Mouse (Mus musculus): ENCODE measurements around the gene Mpp6. TPM values are rescaled to one million over a fixed set of nuclear protein-coding genes. Genes with fewer than 3 reads are reported as not detected.
A peak's percentile ranks its signal among the peaks of the same experiment; 100 is the strongest.

Mpp6 gene
- 70.1 TPM in 2 replicates for polyA plus RNA-seq (2014; fragmentation: Nextera tagmentation; extraction: Ambion mirVana)

DNA sequence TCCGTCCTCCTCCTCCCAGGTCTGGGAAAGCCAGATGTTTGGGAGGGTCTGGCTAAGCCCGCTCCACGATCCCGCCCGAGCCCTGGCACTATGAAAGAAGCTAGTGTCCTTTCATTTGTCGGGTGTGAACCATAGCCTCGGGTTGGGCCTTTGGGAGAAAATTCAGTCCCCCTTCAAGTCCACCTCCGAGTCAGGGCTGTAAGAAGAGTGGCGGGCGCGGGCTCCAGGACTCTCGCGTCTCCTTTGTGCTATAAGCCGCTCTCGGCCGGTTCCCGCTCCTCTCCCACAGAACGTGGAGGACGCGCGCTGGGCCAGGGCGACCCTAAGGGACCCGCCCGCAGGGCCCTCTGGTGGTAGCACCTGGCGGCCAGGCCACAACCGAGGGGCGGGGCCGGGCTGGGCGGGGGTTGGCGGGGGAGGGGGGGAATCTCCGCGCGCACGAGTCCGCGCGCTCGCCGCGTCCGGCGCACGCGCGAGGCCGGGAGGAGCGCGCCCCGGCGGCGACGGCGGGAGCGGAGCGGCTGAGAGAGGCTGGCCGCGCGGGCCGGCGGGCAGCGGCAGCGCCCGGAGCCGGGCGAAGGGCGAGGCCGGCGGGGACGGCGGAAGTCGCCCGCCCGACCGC lies at the start of gene Mpp6:
TSS of gene Mpp6 (plus strand) at position 485 of the 622 bp plus-strand sequence.
- Histone ChIP-seq H3K27me3 (ENCODE audit: control insufficient read depth, insufficient read depth, low read length) (no peaks in the 10 kb centered on the region), H3K9me3 (ENCODE audit: control insufficient read depth, low read length) (no peaks in the 10 kb centered on the region), H3K27ac (ENCODE audit: low read depth, low read length) (peak within 1 kb of the TSS; percentile 82), H3K4me2 (ENCODE audit: low read depth, low read length) (peak within 1 kb of the TSS; percentile 89), H3K4me1 (ENCODE audit: control insufficient read depth, insufficient read depth, low read length) (peaks cover 12% of the 10 kb centered on the region), H3K36me3 (ENCODE audit: control insufficient read depth, insufficient read depth, low read length) (no peaks in the 10 kb centered on the region), H3K4me3 (ENCODE audit: low read depth, low read length) (peak within 1 kb of the TSS; percentile 86), H3K9ac (replicated peaks; ENCODE audit: low read depth, low read length) (peak within 1 kb of the TSS; percentile 93)
- peak; percentile 94 for ATAC-seq (ENCODE audit: low read depth)
- WGBS = under 1% methylated on average over 27 of the region's 74 CpGs

DNA sequence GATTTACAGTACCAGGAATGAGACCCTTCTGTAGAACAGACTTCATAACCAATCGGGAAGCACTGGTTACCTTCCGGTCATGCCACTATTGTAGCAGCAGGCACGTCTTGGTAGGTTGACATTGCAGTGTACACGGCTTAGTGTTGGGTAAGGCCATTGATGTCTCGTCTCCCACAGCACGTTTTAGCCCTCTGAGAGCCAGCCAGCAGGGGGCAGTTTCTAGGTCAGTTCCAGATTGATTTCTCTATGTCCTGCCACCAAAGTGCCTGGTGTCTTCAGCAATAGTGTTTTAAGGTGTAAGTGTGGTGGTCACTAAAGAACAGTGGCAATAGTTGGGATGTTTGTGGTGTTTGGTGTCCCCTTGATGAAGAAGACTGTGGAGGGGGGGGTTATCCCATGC lies 43.9 kb upstream of the Mpp6 start:
- no peak overlapping the region for H3K27ac ChIP-seq (ENCODE audit: low read depth, low read length)
- no peak overlapping the region for H3K4me3 ChIP-seq (ENCODE audit: low read depth, low read length)
- H3K27me3 ChIP-seq (ENCODE audit: control insufficient read depth, insufficient read depth, low read length) = no peaks in the 10 kb centered on the region
- ATAC-seq (ENCODE audit: low read depth) = no peak
- no peaks in the 10 kb centered on the region for H3K9me3 ChIP-seq (ENCODE audit: control insufficient read depth, low read length)
- no peak overlapping the region for H3K9ac ChIP-seq (replicated peaks; ENCODE audit: low read depth, low read length)
- H3K4me2 ChIP-seq (ENCODE audit: low read depth, low read length) = no peak overlapping the region
- H3K36me3 ChIP-seq (ENCODE audit: control insufficient read depth, insufficient read depth, low read length) = no peaks in the 10 kb centered on the region
- WGBS = 91% methylated on average over 6 of the region's 6 CpGs
- no peaks in the 10 kb centered on the region for H3K4me1 ChIP-seq (ENCODE audit: control insufficient read depth, insufficient read depth, low read length)

DNA sequence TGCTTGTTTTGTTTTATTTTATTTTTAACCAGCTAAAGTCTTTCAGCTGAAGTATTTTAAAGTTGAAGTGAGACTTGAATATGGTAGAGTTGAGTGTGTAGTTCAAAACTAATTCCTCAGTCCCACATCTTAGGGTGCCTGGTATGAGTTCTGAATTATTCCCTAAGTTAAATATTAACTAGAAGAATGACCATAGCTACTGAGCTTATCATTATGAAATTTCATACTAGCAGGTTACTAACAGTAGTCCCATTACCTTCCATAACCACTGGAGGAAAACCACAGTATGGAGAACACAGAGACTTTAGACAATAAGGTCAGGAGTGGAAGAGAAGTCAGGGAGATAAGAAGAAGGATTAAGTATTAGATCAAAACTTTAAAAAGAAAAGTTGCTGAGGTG lies 41.6 kb upstream of the Mpp6 start:
- ATAC-seq (ENCODE audit: low read depth) = no peak
- Histone ChIP-seq H3K4me2 (ENCODE audit: low read depth, low read length) (no peak overlapping the region), H3K4me3 (ENCODE audit: low read depth, low read length) (no peak overlapping the region), H3K27ac (ENCODE audit: low read depth, low read length) (no peak overlapping the region), H3K27me3 (ENCODE audit: control insufficient read depth, insufficient read depth, low read length) (no peaks in the 10 kb centered on the region), H3K9me3 (ENCODE audit: control insufficient read depth, low read length) (no peaks in the 10 kb centered on the region), H3K4me1 (ENCODE audit: control insufficient read depth, insufficient read depth, low read length) (no peaks in the 10 kb centered on the region), H3K9ac (replicated peaks; ENCODE audit: low read depth, low read length) (no peak overlapping the region), H3K36me3 (ENCODE audit: control insufficient read depth, insufficient read depth, low read length) (no peaks in the 10 kb centered on the region)

DNA sequence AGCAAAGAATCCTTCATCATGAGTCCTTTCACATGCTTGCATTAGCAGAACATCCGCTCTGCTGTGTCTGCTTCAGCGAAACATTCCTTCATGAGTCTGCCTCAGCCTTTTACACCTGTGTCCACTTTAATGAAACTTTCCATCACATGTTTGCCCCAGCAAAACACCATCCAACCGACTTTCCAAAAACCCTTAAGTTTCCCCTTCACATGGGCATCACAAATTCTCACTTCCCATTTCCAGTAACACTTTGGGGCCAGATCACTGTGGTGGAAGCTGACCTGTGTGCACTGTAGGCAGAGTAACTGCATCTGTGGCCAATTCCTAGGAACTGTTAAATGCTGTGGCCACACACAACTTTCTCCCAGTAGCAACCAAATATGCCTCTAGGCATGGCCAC lies 34.8 kb upstream of the Mpp6 start:
- Histone ChIP-seq H3K27ac (ENCODE audit: low read depth, low read length) (no peak overlapping the region), H3K27me3 (ENCODE audit: control insufficient read depth, insufficient read depth, low read length) (no peaks in the 10 kb centered on the region), H3K4me3 (ENCODE audit: low read depth, low read length) (no peak overlapping the region), H3K9ac (replicated peaks; ENCODE audit: low read depth, low read length) (no peak overlapping the region), H3K9me3 (ENCODE audit: control insufficient read depth, low read length) (no peaks in the 10 kb centered on the region), H3K36me3 (ENCODE audit: control insufficient read depth, insufficient read depth, low read length) (no peaks in the 10 kb centered on the region), H3K4me2 (ENCODE audit: low read depth, low read length) (no peak overlapping the region), H3K4me1 (ENCODE audit: control insufficient read depth, insufficient read depth, low read length) (no peaks in the 10 kb centered on the region)
- WGBS = 94% methylated on average over 3 of the region's 3 CpGs
- no peak for ATAC-seq (ENCODE audit: low read depth)

DNA sequence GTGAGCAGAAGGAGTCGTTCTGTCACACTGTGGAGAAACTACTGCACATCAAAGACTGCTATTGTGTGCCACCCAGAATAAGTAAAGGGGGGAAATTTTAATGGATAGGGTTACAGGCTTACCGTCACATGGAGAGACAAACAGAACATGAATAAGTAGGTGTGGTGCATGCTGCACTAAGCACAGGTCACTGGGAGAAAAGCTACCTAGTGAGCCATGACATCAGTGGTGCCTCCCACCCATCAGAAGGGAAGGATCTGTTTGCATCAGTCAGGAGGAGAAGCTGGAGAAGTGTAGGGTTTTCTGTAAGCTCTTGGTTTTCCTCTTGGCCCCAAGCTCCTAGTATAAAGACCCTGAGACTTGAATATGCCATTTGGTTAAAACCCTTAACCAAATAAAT lies 33.6 kb upstream of the Mpp6 start:
- Histone ChIP-seq H3K4me3 (ENCODE audit: low read depth, low read length) (no peak overlapping the region), H3K4me2 (ENCODE audit: low read depth, low read length) (no peak overlapping the region), H3K36me3 (ENCODE audit: control insufficient read depth, insufficient read depth, low read length) (no peaks in the 10 kb centered on the region), H3K4me1 (ENCODE audit: control insufficient read depth, insufficient read depth, low read length) (no peaks in the 10 kb centered on the region), H3K27me3 (ENCODE audit: control insufficient read depth, insufficient read depth, low read length) (no peaks in the 10 kb centered on the region), H3K27ac (ENCODE audit: low read depth, low read length) (no peak overlapping the region), H3K9ac (replicated peaks; ENCODE audit: low read depth, low read length) (no peak overlapping the region), H3K9me3 (ENCODE audit: control insufficient read depth, low read length) (no peaks in the 10 kb centered on the region)
- 70% methylated on average over 2 of the region's 2 CpGs for WGBS
- ATAC-seq (ENCODE audit: low read depth) = no peak

DNA sequence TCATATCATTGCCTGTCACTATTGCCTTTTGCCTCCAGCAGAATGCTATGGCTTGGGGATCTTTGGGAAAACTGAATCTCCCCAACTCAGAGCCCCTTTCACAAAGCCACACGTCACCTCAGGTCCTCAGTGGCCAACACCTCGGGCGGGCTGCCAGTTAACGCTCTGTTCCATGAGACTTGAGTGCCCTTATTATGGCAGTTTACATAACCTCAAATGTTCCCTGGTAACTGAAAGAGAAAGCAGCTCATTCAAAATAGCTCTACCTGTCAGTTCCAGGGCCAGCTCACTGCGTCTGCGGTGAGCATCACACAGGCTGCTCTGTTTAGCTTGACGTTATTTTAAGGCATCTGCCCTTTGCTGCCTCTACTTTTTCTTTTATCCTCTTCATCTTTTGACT lies 29.6 kb upstream of the Mpp6 start:
- no peak for ATAC-seq (ENCODE audit: low read depth)
- H3K9me3 ChIP-seq (ENCODE audit: control insufficient read depth, low read length) = no peaks in the 10 kb centered on the region
- H3K4me1 ChIP-seq (ENCODE audit: control insufficient read depth, insufficient read depth, low read length) = no peaks in the 10 kb centered on the region
- no peak overlapping the region for H3K9ac ChIP-seq (replicated peaks; ENCODE audit: low read depth, low read length)
- H3K27me3 ChIP-seq (ENCODE audit: control insufficient read depth, insufficient read depth, low read length) = no peaks in the 10 kb centered on the region
- H3K4me2 ChIP-seq (ENCODE audit: low read depth, low read length) = no peak overlapping the region
- H3K36me3 ChIP-seq (ENCODE audit: control insufficient read depth, insufficient read depth, low read length) = no peaks in the 10 kb centered on the region
- H3K27ac ChIP-seq (ENCODE audit: low read depth, low read length) = no peak overlapping the region
- no peak overlapping the region for H3K4me3 ChIP-seq (ENCODE audit: low read depth, low read length)
- 80% methylated on average over 7 of the region's 7 CpGs for WGBS

DNA sequence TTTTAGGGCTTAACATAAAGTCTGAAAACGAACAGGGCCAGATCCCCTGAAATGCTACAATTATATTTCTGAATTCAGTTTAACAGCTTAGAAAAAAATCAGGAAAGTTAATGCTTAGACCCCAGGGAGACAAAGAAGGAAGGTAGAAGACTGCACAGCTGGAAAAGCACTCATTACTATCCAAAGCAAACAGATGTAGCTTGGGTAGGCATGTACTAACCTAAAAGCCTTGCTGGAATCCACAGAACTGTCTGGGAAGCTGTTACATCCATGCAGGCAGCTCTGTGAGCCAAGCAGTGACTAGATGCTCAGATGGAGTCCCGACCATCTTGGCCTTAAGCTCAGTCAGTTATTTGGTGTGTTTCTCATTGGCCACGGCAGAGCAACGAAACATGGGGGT lies 24.8 kb upstream of the Mpp6 start:
- Histone ChIP-seq H3K27me3 (ENCODE audit: control insufficient read depth, insufficient read depth, low read length) (no peaks in the 10 kb centered on the region), H3K4me3 (ENCODE audit: low read depth, low read length) (no peak overlapping the region), H3K4me1 (ENCODE audit: control insufficient read depth, insufficient read depth, low read length) (no peaks in the 10 kb centered on the region), H3K9ac (replicated peaks; ENCODE audit: low read depth, low read length) (no peak overlapping the region), H3K4me2 (ENCODE audit: low read depth, low read length) (no peak overlapping the region), H3K9me3 (ENCODE audit: control insufficient read depth, low read length) (no peaks in the 10 kb centered on the region), H3K36me3 (ENCODE audit: control insufficient read depth, insufficient read depth, low read length) (no peaks in the 10 kb centered on the region), H3K27ac (ENCODE audit: low read depth, low read length) (no peak overlapping the region)
- no peak for ATAC-seq (ENCODE audit: low read depth)
- 80% methylated on average over 4 of the region's 4 CpGs for WGBS

DNA sequence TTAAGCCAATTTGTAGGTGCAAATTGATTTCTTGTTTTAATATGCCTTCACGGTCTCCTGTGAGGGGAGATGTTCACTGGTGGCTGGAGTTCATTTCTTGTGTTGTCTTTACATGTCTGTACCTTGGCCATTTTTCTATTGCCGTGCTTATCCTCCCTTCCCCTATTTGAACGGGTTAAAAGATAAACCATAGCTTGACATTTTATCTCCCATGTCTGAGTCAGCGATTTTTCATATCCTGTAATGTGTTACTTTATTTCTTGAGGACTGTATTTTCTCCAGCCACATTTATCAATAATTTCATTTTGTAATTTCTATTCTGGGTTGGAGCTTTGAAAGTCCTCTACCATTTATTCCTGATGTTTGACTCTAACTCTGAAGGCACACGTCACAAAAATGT lies 20.7 kb upstream of the Mpp6 start:
- Histone ChIP-seq H3K9ac (replicated peaks; ENCODE audit: low read depth, low read length) (no peak overlapping the region), H3K27me3 (ENCODE audit: control insufficient read depth, insufficient read depth, low read length) (no peaks in the 10 kb centered on the region), H3K4me2 (ENCODE audit: low read depth, low read length) (no peak overlapping the region), H3K27ac (ENCODE audit: low read depth, low read length) (no peak overlapping the region), H3K4me1 (ENCODE audit: control insufficient read depth, insufficient read depth, low read length) (no peaks in the 10 kb centered on the region), H3K9me3 (ENCODE audit: control insufficient read depth, low read length) (no peaks in the 10 kb centered on the region), H3K4me3 (ENCODE audit: low read depth, low read length) (no peak overlapping the region), H3K36me3 (ENCODE audit: control insufficient read depth, insufficient read depth, low read length) (no peaks in the 10 kb centered on the region)
- no peak for ATAC-seq (ENCODE audit: low read depth)
- 85% methylated on average over 5 of the region's 5 CpGs for WGBS

DNA sequence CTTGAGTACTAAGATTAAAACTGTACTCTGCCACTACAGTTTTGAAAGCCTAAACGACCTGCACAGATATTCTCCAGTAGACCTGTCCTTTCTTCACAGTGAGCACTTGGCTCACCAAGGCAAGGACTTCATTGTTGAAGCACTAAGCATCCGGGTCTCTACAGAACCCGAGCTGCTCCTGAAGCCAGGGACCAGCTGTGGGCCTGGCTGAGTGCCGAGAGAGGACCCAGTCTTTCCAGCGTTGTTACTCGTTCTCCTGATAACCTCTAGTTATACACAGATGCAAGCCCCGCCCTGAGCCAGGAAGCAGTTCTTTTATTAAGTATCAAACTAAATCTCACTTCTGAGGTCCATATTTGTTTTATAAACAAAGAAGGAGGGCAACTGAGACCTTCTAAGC lies 19.8 kb upstream of the Mpp6 start:
- Histone ChIP-seq H3K27ac (ENCODE audit: low read depth, low read length) (no peak overlapping the region), H3K4me2 (ENCODE audit: low read depth, low read length) (no peak overlapping the region), H3K4me1 (ENCODE audit: control insufficient read depth, insufficient read depth, low read length) (no peaks in the 10 kb centered on the region), H3K36me3 (ENCODE audit: control insufficient read depth, insufficient read depth, low read length) (no peaks in the 10 kb centered on the region), H3K4me3 (ENCODE audit: low read depth, low read length) (no peak overlapping the region), H3K9me3 (ENCODE audit: control insufficient read depth, low read length) (no peaks in the 10 kb centered on the region), H3K27me3 (ENCODE audit: control insufficient read depth, insufficient read depth, low read length) (no peaks in the 10 kb centered on the region), H3K9ac (replicated peaks; ENCODE audit: low read depth, low read length) (no peak overlapping the region)
- no peak for ATAC-seq (ENCODE audit: low read depth)
- WGBS = 86% methylated on average over 7 of the region's 7 CpGs
